Mouse (Mus musculus) liver, postnatal 0 days (tissue): Measurements from ENCODE around the gene Tshb.

Source experiments
- CTCF ChIP-seq: sonication (generic); IDR thresholded peaks from 2 replicates; pipeline ENCODE4 v1.5.1; 2016; ENCODE audit warnings: antibody characterized with exemption, low read depth
- EP300 ChIP-seq: IDR thresholded peaks from 2 replicates; pipeline ENCODE4 v1.6.1; 2016; ENCODE audit warnings: antibody characterized with exemption, low read depth, mild to moderate bottlenecking

DNA sequence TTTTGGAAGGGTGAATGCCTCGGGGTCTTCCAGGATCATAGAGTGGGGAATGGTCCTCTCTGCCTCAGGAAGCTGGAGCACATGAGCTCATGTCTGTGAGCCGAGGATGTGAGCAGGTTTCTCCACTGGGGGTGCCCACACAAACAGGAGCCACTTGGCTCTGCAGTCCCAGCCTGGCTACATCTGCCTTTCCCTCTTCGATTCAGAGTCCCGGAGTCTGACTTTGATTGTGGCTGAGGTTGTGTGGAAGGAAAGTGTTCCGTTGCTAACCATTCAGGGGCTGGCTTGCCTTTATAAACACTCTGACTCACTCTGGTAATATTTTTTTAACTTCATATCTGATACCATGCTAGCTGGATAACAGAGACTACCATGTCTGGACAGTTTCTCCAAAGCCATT, 30.1 kb downstream of the Tshb start:
- TF ChIP-seq CTCF (no peak), EP300 (no peak)
